Mouse (Mus musculus): ENCODE data around the gene Tmem198b.

Gene Tmem198b

GRCm38 (mm10) chr10:128802956-128803355, 1.2 kb downstream of the Tmem198b start:
- ATAC-seq (ENCODE audit: insufficient number of reproducible peaks, low FRiP score, low TSS enrichment): no peak

- ATAC-seq (ENCODE audit: insufficient number of reproducible peaks, low FRiP score, low TSS enrichment): no peak
Observed at GRCm38 (mm10) chr10:128801981-128802495, 2.1 kb downstream of the Tmem198b start.

- ATAC-seq (ENCODE audit: insufficient number of reproducible peaks, low FRiP score, low TSS enrichment): no peak
Observed at GRCm38 (mm10) chr10:128798676-128799075, 5.5 kb downstream of the Tmem198b start.

- ATAC-seq (ENCODE audit: insufficient number of reproducible peaks, low FRiP score, low TSS enrichment): no peak
Observed at GRCm38 (mm10) chr10:128795581-128795980, 8.6 kb downstream of the Tmem198b start.

- ATAC-seq (ENCODE audit: insufficient number of reproducible peaks, low FRiP score, low TSS enrichment): no peak
Observed at GRCm38 (mm10) chr10:128794391-128794790, 9.8 kb downstream of the Tmem198b start.

- no peak for ATAC-seq (ENCODE audit: insufficient number of reproducible peaks, low FRiP score, low TSS enrichment)
Observed at GRCm38 (mm10) chr10:128793258-128793657, 10.9 kb downstream of the Tmem198b start.

- no peak for ATAC-seq (ENCODE audit: insufficient number of reproducible peaks, low FRiP score, low TSS enrichment)
Observed at GRCm38 (mm10) chr10:128792041-128792440, 12.1 kb downstream of the Tmem198b start.

GRCm38 (mm10) chr10:128790398-128791124, 13.6 kb downstream of the Tmem198b start, which contains the start of gene Mmp19:
TSS of gene Mmp19 (plus strand) at chr10:128790910.
- ATAC-seq (ENCODE audit: insufficient number of reproducible peaks, low FRiP score, low TSS enrichment): no peak

- no peak for ATAC-seq (ENCODE audit: insufficient number of reproducible peaks, low FRiP score, low TSS enrichment)
Observed at GRCm38 (mm10) chr10:128780200-128780599, 24.0 kb downstream of the Tmem198b start.

GRCm38 (mm10) chr10:128779011-128779795, 25.0 kb downstream of the Tmem198b start:
- ATAC-seq (ENCODE audit: insufficient number of reproducible peaks, low FRiP score, low TSS enrichment): no peak

- no peak for ATAC-seq (ENCODE audit: insufficient number of reproducible peaks, low FRiP score, low TSS enrichment)
Observed at GRCm38 (mm10) chr10:128778441-128778840, 25.7 kb downstream of the Tmem198b start.

GRCm38 (mm10) chr10:128773685-128774084, 30.5 kb downstream of the Tmem198b start:
- ATAC-seq (ENCODE audit: insufficient number of reproducible peaks, low FRiP score, low TSS enrichment): no peak

GRCm38 (mm10) chr10:128772895-128773294, 31.3 kb downstream of the Tmem198b start:
- no peak for ATAC-seq (ENCODE audit: insufficient number of reproducible peaks, low FRiP score, low TSS enrichment)
